Mouse (Mus musculus) embryonic facial prominence, embryonic 11.5 days (tissue): ENCODE measurements around the gene Unc5c. TPM values are rescaled to one million over a fixed set of nuclear protein-coding genes. Genes with fewer than 3 reads are reported as not detected.
A peak's percentile ranks its signal among the peaks of the same experiment; 100 is the strongest.

ENCODE experiments used
- ATAC-seq: fragments of 200-750 bp; cut with Nextera tagmentation; replicated peaks from 2 replicates; pipeline ENCODE4 v1.8.0; 2017; ENCODE audit warnings: low read depth; ENCODE audit not compliant: insufficient number of reproducible peaks, low FRiP score, low TSS enrichment
- DNase-seq: peaks from one replicate; pipeline ENCODE4 v3.0.0-alpha.2; 2015; ENCODE audit warnings: low spot score
- H3K27ac ChIP-seq: fragments of 300-500 bp; sonication (generic); replicated peaks from 2 replicates; pipeline ENCODE4 v1.5.1; 2014; ENCODE audit warnings: mild to moderate bottlenecking, low read depth, low read length, control low read depth
- H3K27me3 ChIP-seq: fragments of 300-500 bp; sonication (generic); 2 replicates; pipeline ENCODE4 v1.6.1; 2014; ENCODE audit warnings: mild to moderate bottlenecking, low read length, moderate library complexity, mixed read lengths; ENCODE audit not compliant: control insufficient read depth, insufficient read depth
- H3K36me3 ChIP-seq: fragments of 300-500 bp; sonication (generic); replicated peaks from 2 replicates; pipeline ENCODE4 v1.6.1; 2014; ENCODE audit warnings: low read depth, mild to moderate bottlenecking, low read length, moderate library complexity, mixed read lengths; ENCODE audit not compliant: control insufficient read depth, insufficient read depth
- H3K4me1 ChIP-seq: fragments of 300-500 bp; sonication (generic); 2 replicates; pipeline ENCODE4 v1.6.1; 2014; ENCODE audit warnings: low read length, mixed read lengths; ENCODE audit not compliant: control insufficient read depth, insufficient read depth
- H3K4me2 ChIP-seq: fragments of 300-500 bp; sonication (generic); 2 replicates; pipeline ENCODE4 v1.6.1; 2014; ENCODE audit warnings: low read depth, mild to moderate bottlenecking, control low read depth, low read length, moderate library complexity
- H3K4me3 ChIP-seq: fragments of 300-500 bp; sonication (generic); 2 replicates; pipeline ENCODE4 v1.5.1; 2014; ENCODE audit warnings: low read depth, low read length, control low read depth
- H3K9ac ChIP-seq: fragments of 300-500 bp; sonication (generic); replicated peaks from 2 replicates; pipeline ENCODE4 v1.6.1; 2014; ENCODE audit warnings: mild to moderate bottlenecking, control low read depth, low read length
- H3K9me3 ChIP-seq: fragments of 300-500 bp; sonication (generic); replicated peaks from 2 replicates; pipeline ENCODE4 v1.6.1; 2016; ENCODE audit warnings: mild to moderate bottlenecking, low read length, inconsistent platforms, mixed read lengths; ENCODE audit not compliant: control insufficient read depth
- WGBS: fragments of 180-500 bp; shearing (Covaris S2); extraction: QIAGEN DNeasy Blood & Tissue Kit; methylation state at CpG from one replicate; pipeline ENCODE4 v1.1.7; 2014; 5-methylcytosine and 5-hydroxymethylcytosine counted together
- polyA plus RNA-seq: library from polyadenylated mRNA; unstranded; fragments of >200 nt; fragmentation: Nextera tagmentation; extraction: Ambion mirVana; gene quantifications from 2 replicates; pipeline ENCODE4 v1.2.1, GENCODE M21; 2014

Gene Unc5c
- polyA plus RNA-seq, 1 experiment from 2014 or later = 10.0 TPM

DNA sequence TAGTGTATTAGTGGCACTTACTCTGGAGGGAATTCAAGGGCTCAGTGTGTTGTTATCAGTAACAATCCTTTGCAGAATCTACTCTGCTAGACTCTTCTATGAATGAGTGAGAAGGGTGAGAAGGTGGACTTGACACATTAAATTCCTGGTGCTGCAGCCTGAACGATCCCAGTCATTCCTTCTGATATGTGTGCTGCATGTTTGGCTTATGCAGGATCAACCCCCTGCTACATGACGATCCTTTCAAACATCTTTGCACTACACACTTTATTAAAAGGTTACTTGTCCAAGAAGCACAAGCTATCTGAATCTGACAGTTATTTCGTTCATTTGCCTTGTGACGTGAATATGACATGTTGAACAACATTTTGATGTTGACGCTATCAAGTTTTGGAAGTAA is 129.1 kb downstream of the Unc5c start:
- 84% methylated on average over 5 of the region's 5 CpGs for WGBS
- Histone ChIP-seq H3K36me3 (no peaks in the 10 kb centered on the region), H3K27me3 (no peaks in the 10 kb centered on the region), H3K4me2 (no peak overlapping the region), H3K9me3 (no peaks in the 10 kb centered on the region), H3K4me3 (no peak overlapping the region), H3K9ac (no peak overlapping the region), H3K27ac (no peak overlapping the region), H3K4me1 (no peaks in the 10 kb centered on the region)
- no peak for DNase-seq
- ATAC-seq = no peak

GRCm38 (mm10) chr3:141595073-141595472 is 130.1 kb downstream of the Unc5c start:
- H3K9me3 ChIP-seq = no peaks in the 10 kb centered on the region
- 44% methylated on average over 3 of the region's 3 CpGs for WGBS
- H3K27me3 ChIP-seq = no peaks in the 10 kb centered on the region
- H3K4me1 ChIP-seq = no peaks in the 10 kb centered on the region
- no peak overlapping the region for H3K4me2 ChIP-seq
- H3K27ac ChIP-seq = no peak overlapping the region
- H3K9ac ChIP-seq = no peak overlapping the region
- no peaks in the 10 kb centered on the region for H3K36me3 ChIP-seq
- ATAC-seq = no peak
- no peak for DNase-seq
- H3K4me3 ChIP-seq = no peak overlapping the region

GRCm38 (mm10) chr3:141596461-141596860 is 131.4 kb downstream of the Unc5c start:
- Histone ChIP-seq H3K4me2 (no peak overlapping the region), H3K9ac (no peak overlapping the region), H3K27ac (no peak overlapping the region), H3K27me3 (no peaks in the 10 kb centered on the region), H3K4me3 (no peak overlapping the region), H3K36me3 (no peaks in the 10 kb centered on the region), H3K4me1 (peaks cover 2% of the 10 kb centered on the region; the same call in 1 of the 2 replicates), H3K9me3 (no peaks in the 10 kb centered on the region)
- WGBS = 69% methylated on average over 3 of the region's 3 CpGs
- DNase-seq = no peak
- no peak for ATAC-seq

DNA sequence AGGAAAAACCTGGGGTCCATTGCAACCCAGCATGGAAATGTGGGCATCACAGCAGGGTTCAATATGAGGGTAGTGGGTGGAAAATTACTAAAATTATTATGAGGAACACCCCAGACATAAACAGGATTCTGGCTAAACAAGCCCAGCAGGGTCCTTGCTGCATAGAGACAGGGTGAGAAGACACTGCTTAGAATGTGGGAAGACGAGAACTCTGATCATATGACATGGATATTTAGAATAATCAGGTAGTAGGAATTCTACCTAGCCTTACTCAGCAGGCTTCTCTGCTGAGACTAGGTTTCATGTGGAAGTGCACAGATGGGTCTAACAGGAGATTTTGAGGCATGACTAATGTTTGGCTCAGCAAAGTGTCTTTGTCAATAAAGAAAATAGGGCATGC is 131.9 kb downstream of the Unc5c start:
- Histone ChIP-seq H3K9ac (no peak overlapping the region), H3K4me1 (peaks cover 2% of the 10 kb centered on the region; the same call in 1 of the 2 replicates), H3K9me3 (no peaks in the 10 kb centered on the region), H3K4me3 (no peak overlapping the region), H3K4me2 (no peak overlapping the region), H3K27ac (no peak overlapping the region), H3K27me3 (no peaks in the 10 kb centered on the region), H3K36me3 (no peaks in the 10 kb centered on the region)
- DNase-seq (no peak), ATAC-seq (no peak)
- WGBS = 70% methylated on average over 1 of the region's 1 CpGs

- no peak for DNase-seq
- H3K4me2 ChIP-seq = no peak overlapping the region
- H3K9me3 ChIP-seq = no peaks in the 10 kb centered on the region
- H3K27me3 ChIP-seq = no peaks in the 10 kb centered on the region
- H3K9ac ChIP-seq = no peak overlapping the region
- no peaks in the 10 kb centered on the region for H3K36me3 ChIP-seq
- 65% methylated on average over 2 of the region's 2 CpGs for WGBS
- no peak overlapping the region for H3K4me3 ChIP-seq
- H3K4me1 ChIP-seq = peaks cover 2% of the 10 kb centered on the region; the same call in 1 of the 2 replicates
- H3K27ac ChIP-seq = no peak overlapping the region
- ATAC-seq = no peak
Measured at GRCm38 (mm10) chr3:141597974-141598373, 133.0 kb downstream of the Unc5c start.

GRCm38 (mm10) chr3:141598936-141599335 is 133.9 kb downstream of the Unc5c start:
- ATAC-seq (no peak), DNase-seq (no peak)
- H3K9me3 ChIP-seq = no peaks in the 10 kb centered on the region
- 81% methylated on average over 2 of the region's 2 CpGs for WGBS
- peaks cover 2% of the 10 kb centered on the region; the same call in 1 of the 2 replicates for H3K4me1 ChIP-seq
- no peak overlapping the region for H3K4me2 ChIP-seq
- no peaks in the 10 kb centered on the region for H3K27me3 ChIP-seq
- no peak overlapping the region for H3K27ac ChIP-seq
- H3K36me3 ChIP-seq = no peaks in the 10 kb centered on the region
- H3K4me3 ChIP-seq = no peak overlapping the region
- no peak overlapping the region for H3K9ac ChIP-seq

DNA sequence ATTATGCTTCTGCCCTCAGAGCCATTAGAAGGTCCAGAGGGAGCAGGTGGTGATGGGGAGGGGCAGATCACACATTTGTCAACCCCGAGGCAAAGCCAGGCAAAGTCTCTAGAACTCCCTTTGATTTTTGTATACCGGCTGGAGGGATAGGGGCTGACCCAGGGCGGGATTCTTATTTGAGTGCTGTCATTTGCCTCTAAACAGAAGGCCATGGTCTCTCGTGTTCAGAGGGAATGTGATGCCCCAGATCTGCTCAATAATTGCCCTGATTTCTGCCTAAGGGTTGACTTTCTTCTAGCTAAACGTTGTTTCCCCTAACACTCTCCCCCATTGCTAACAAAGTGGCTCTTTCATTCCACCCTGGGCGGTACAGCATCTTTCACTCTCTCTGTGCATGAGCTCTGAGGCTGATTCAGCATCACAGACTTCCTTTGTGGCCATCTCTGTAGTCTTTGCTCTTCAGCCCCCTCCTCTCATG is 136.1 kb downstream of the Unc5c start:
- H3K27me3 ChIP-seq = no peaks in the 10 kb centered on the region
- DNase-seq = peak; percentile 45

GRCm38 (mm10) chr3:141616718-141617117 is 151.7 kb downstream of the Unc5c start:
- 52% methylated on average over 1 of the region's 1 CpGs for WGBS
- H3K27me3 ChIP-seq = no peaks in the 10 kb centered on the region
- no peak for ATAC-seq
- no peak overlapping the region for H3K9ac ChIP-seq
- H3K9me3 ChIP-seq = no peaks in the 10 kb centered on the region
- no peaks in the 10 kb centered on the region for H3K36me3 ChIP-seq
- H3K4me1 ChIP-seq = no peaks in the 10 kb centered on the region
- DNase-seq = no peak
- no peak overlapping the region for H3K4me2 ChIP-seq
- H3K4me3 ChIP-seq = no peak overlapping the region
- no peak overlapping the region for H3K27ac ChIP-seq

More for the DNA sequence above, 136.1 kb downstream of the Unc5c start:
- Histone ChIP-seq H3K4me2 (no peak overlapping the region), H3K4me1 (peaks cover 2% of the 10 kb centered on the region; the same call in 1 of the 2 replicates), H3K9me3 (no peaks in the 10 kb centered on the region), H3K9ac (no peak overlapping the region), H3K36me3 (no peaks in the 10 kb centered on the region), H3K4me3 (no peak overlapping the region), H3K27ac (no peak overlapping the region)
- ATAC-seq = peak; percentile 75
- 10% methylated on average over 6 of the region's 6 CpGs for WGBS
